Mouse (Mus musculus) CH12F3 (cell line): ENCODE results near the gene Arsg.

Experiments
- in situ Hi-C: fragments of 300-500 bp; cut with MboI; formaldehyde crosslinking; loops from 2 replicates; pipeline ENCODE4 v1.14.3; 2020; ENCODE audit warnings: low sequenced_read_pairs

Arsg gene

GRCm38 (mm10) chr11:109536939-109537338, 63.8 kb downstream of the Arsg start:
- in situ Hi-C loops = no loop called here

GRCm38 (mm10) chr11:109539290-109539689, 66.1 kb downstream of the Arsg start:
- in situ Hi-C loops = no loop called here

- in situ Hi-C loops = no loop called here
These were observed 70.3 kb downstream of the Arsg start for GRCm38 (mm10) chr11:109543466-109543865.

- in situ Hi-C loops = no loop called here
These were observed 71.3 kb downstream of the Arsg start for GRCm38 (mm10) chr11:109544432-109544831.

GRCm38 (mm10) chr11:109545265-109545664, 72.1 kb downstream of the Arsg start:
- in situ Hi-C loops = no loop called here

- in situ Hi-C loops = no loop called here
These were observed 72.5 kb downstream of the Arsg start for GRCm38 (mm10) chr11:109545700-109546143.

- in situ Hi-C loops = no loop called here
These were observed 73.3 kb downstream of the Arsg start for GRCm38 (mm10) chr11:109546305-109547001.

- in situ Hi-C loops = no loop called here
These were observed 74.5 kb downstream of the Arsg start for GRCm38 (mm10) chr11:109547652-109548051.

GRCm38 (mm10) chr11:109549599-109550290, 76.6 kb downstream of the Arsg start:
- in situ Hi-C loops = no loop called here

GRCm38 (mm10) chr11:109553921-109554320, 80.7 kb downstream of the Arsg start:
- in situ Hi-C loops = no loop called here

GRCm38 (mm10) chr11:109554443-109554842, 81.3 kb downstream of the Arsg start:
- in situ Hi-C loops = no loop called here

GRCm38 (mm10) chr11:109556130-109556529, 83.0 kb downstream of the Arsg start:
- in situ Hi-C loops = no loop called here

- in situ Hi-C loops = no loop called here
These were observed 84.2 kb downstream of the Arsg start for GRCm38 (mm10) chr11:109557419-109557818.

GRCm38 (mm10) chr11:109559241-109559640, 86.1 kb downstream of the Arsg start:
- in situ Hi-C loops = no loop called here

- in situ Hi-C loops = loop anchor here (10.0 kb wide), 1 partner anchor 86 kb away; the partner anchor contains the start of genes Arsg and Slc16a6
These were observed 87.7 kb downstream of the Arsg start for GRCm38 (mm10) chr11:109560793-109561257.

- in situ Hi-C loops = loop anchor here (10.0 kb wide), 1 partner anchor 87 kb away; the partner anchor contains the start of genes Arsg and Slc16a6
These were observed 88.3 kb downstream of the Arsg start for GRCm38 (mm10) chr11:109561445-109561844.

- in situ Hi-C loops = loop anchor here (10.0 kb wide), 1 partner anchor 89 kb away; the partner anchor contains the start of genes Arsg and Slc16a6
These were observed 90.5 kb downstream of the Arsg start for GRCm38 (mm10) chr11:109563708-109564107.

GRCm38 (mm10) chr11:109564466-109565214, 91.5 kb downstream of the Arsg start:
- in situ Hi-C loops = loop anchor here (10.0 kb wide), 1 partner anchor 90 kb away; the partner anchor contains the start of genes Arsg and Slc16a6

- in situ Hi-C loops = loop anchor here (10.0 kb wide), 1 partner anchor 94 kb away; the partner anchor contains the start of genes Arsg and Slc16a6
These were observed 95.9 kb downstream of the Arsg start for GRCm38 (mm10) chr11:109569007-109569618.

GRCm38 (mm10) chr11:109569809-109570208, 96.6 kb downstream of the Arsg start:
- in situ Hi-C loops = loop anchor here (10.0 kb wide), 1 partner anchor 95 kb away; the partner anchor contains the start of genes Arsg and Slc16a6
